In the genomic region with DNA sequence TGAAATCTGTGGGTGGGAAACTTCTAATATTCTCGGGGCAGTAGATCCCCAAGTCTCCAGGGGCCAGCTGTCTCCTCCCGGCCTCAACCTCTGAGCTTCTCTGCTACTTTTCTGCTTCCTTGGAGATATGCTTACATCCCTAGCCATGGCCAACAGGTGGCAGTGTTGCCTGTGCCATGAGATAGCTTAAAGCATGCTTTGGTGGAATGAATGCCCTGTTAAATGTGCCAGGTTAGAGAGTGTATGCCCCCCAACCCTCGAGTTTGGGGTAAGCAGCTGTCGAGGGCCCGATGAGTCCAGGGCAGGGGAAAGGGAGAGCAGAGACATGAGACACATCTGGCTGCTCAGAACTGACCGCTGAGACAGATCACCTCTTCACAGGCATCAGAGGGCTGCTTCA, we compare ENCODE assay signal across 8 mouse cellular contexts. TPM values are rescaled to one million over a fixed set of nuclear protein-coding genes. Genes with fewer than 3 reads are reported as not detected.
A peak's percentile ranks its signal among the peaks of the same experiment; 100 is the strongest.
DNase-seq lines count a peak whose midpoint lies in the region; ATAC-seq and TF ChIP-seq lines count a peak whose summit lies in the region.

No protein-coding gene starts in this region.

- no peak overlapping the region for H3K4me2 ChIP-seq in embryonic facial prominence, embryonic 14.5 days (ENCODE audit: low read depth, low read length)
- no peak overlapping the region for H3K4me2 ChIP-seq in heart, embryonic 11.5 days
- H3K4me2 ChIP-seq in liver, embryonic 16.5 days (ENCODE audit: low read depth, low read length), result no peak overlapping the region
- no peak overlapping the region for H3K4me2 ChIP-seq in neural tube, embryonic 13.5 days
- no peak overlapping the region for H3K4me2 ChIP-seq in stomach, postnatal 0 days (replicated peaks; ENCODE audit: low read depth)

- H3K27ac ChIP-seq in embryonic facial prominence, embryonic 14.5 days (replicated peaks; ENCODE audit: low read depth, low read length), result no peak overlapping the region
- H3K27ac ChIP-seq in heart, embryonic 11.5 days (ENCODE audit: low read depth, low read length), result no peak overlapping the region
- H3K27ac ChIP-seq in liver, embryonic 16.5 days (ENCODE audit: low read length), result no peak overlapping the region
- H3K27ac ChIP-seq in neural tube, embryonic 13.5 days (replicated peaks), result no peak overlapping the region
- no peak overlapping the region for H3K27ac ChIP-seq in stomach, postnatal 0 days (replicated peaks)

- peak; percentile 60 for DNase-seq in CD4-positive helper T cell, adult 2 months (ENCODE audit: low read depth, low spot score)
- DNase-seq in adrenal gland, postnatal 10 days, result peak; percentile 86
- peak; percentile 87 for DNase-seq in embryonic facial prominence, embryonic 14.5 days (ENCODE audit: low spot score)
- peak; percentile 70 to 88 for DNase-seq in kidney, postnatal 36 days
- DNase-seq in stomach, postnatal 0 days (ENCODE audit: low spot score), result peak; percentile 80

- peaks cover 40% of the 10 kb centered on the region for H3K36me3 ChIP-seq in embryonic facial prominence, embryonic 14.5 days (ENCODE audit: control insufficient read depth, insufficient read depth, low read length)
- peaks cover 28% of the 10 kb centered on the region for H3K36me3 ChIP-seq in heart, embryonic 11.5 days (ENCODE audit: control insufficient read depth, insufficient read depth, low read length)
- peaks cover 28% of the 10 kb centered on the region for H3K36me3 ChIP-seq in liver, embryonic 16.5 days (ENCODE audit: control insufficient read depth, insufficient read depth)
- peaks cover 45% of the 10 kb centered on the region for H3K36me3 ChIP-seq in neural tube, embryonic 13.5 days
- H3K36me3 ChIP-seq in stomach, postnatal 0 days (ENCODE audit: control insufficient read depth, insufficient read depth, low read length), result peaks cover 15% of the 10 kb centered on the region

- TF ChIP-seq EP300 in stomach, postnatal 0 days (optimal IDR thresholded peaks at IDR 0.05), result no peak

- H3K4me1 ChIP-seq in embryonic facial prominence, embryonic 14.5 days (ENCODE audit: control insufficient read depth, insufficient read depth, low read length), result no peaks in the 10 kb centered on the region
- H3K4me1 ChIP-seq in heart, embryonic 11.5 days (ENCODE audit: control insufficient read depth, insufficient read depth, low read length), result no peaks in the 10 kb centered on the region
- no peaks in the 10 kb centered on the region for H3K4me1 ChIP-seq in liver, embryonic 16.5 days (ENCODE audit: control insufficient read depth, low read depth, low read length)
- H3K4me1 ChIP-seq in neural tube, embryonic 13.5 days (replicated peaks), result peaks cover 18% of the 10 kb centered on the region
- H3K4me1 ChIP-seq in stomach, postnatal 0 days (replicated peaks; ENCODE audit: control insufficient read depth, insufficient read depth), result no peaks in the 10 kb centered on the region

- ATAC-seq in embryonic facial prominence, embryonic 14.5 days (ENCODE audit: low read depth), result peak; percentile 51
- ATAC-seq in heart, embryonic 11.5 days (replicated peaks; ENCODE audit: insufficient number of reproducible peaks, low FRiP score, low TSS enrichment), result 0 out of 2 replicates have a peak, but pooled peaks have one; percentile 39
- peak; percentile 40; the same call in 1 of the 2 replicates for ATAC-seq in liver, embryonic 16.5 days (ENCODE audit: low read depth)
- ATAC-seq in neural tube, embryonic 13.5 days (ENCODE audit: low read depth), result peak; percentile 26; the same call in 1 of the 2 replicates
- no peak for ATAC-seq in stomach, postnatal 0 days (ENCODE audit: low FRiP score, low TSS enrichment)

- H3K9me3 ChIP-seq in embryonic facial prominence, embryonic 14.5 days (ENCODE audit: control insufficient read depth, low read length), result peaks cover 13% of the 10 kb centered on the region
- peaks cover 8% of the 10 kb centered on the region; the same call in 1 of the 2 replicates for H3K9me3 ChIP-seq in heart, embryonic 11.5 days (replicated peaks; ENCODE audit: control insufficient read depth, low read length)
- H3K9me3 ChIP-seq in liver, embryonic 16.5 days (replicated peaks; ENCODE audit: control insufficient read depth, low read length), result no peaks in the 10 kb centered on the region
- H3K9me3 ChIP-seq in neural tube, embryonic 13.5 days, result peaks cover 8% of the 10 kb centered on the region; the same call in 1 of the 2 replicates
- no peaks in the 10 kb centered on the region for H3K9me3 ChIP-seq in stomach, postnatal 0 days (ENCODE audit: control insufficient read depth, low read length)

- no peak overlapping the region for H3K4me3 ChIP-seq in embryonic facial prominence, embryonic 14.5 days (ENCODE audit: low read depth, low read length)
- H3K4me3 ChIP-seq in heart, embryonic 11.5 days (ENCODE audit: low read depth, low read length), result no peak overlapping the region
- H3K4me3 ChIP-seq in liver, embryonic 16.5 days (ENCODE audit: low read depth, low read length), result no peak overlapping the region
- H3K4me3 ChIP-seq in neural tube, embryonic 13.5 days, result no peak overlapping the region
- no peak overlapping the region for H3K4me3 ChIP-seq in stomach, postnatal 0 days (ENCODE audit: low read depth, low read length)

- H3K27me3 ChIP-seq in embryonic facial prominence, embryonic 14.5 days (replicated peaks; ENCODE audit: control insufficient read depth, insufficient read depth, low read length), result no peaks in the 10 kb centered on the region
- H3K27me3 ChIP-seq in heart, embryonic 11.5 days (ENCODE audit: control insufficient read depth, insufficient read depth, low read length), result no peaks in the 10 kb centered on the region
- no peaks in the 10 kb centered on the region for H3K27me3 ChIP-seq in liver, embryonic 16.5 days (ENCODE audit: control insufficient read depth, insufficient read depth, low read depth, low read length)
- peaks cover 9% of the 10 kb centered on the region for H3K27me3 ChIP-seq in neural tube, embryonic 13.5 days
- H3K27me3 ChIP-seq in stomach, postnatal 0 days (ENCODE audit: control insufficient read depth, insufficient read depth, low read length), result no peaks in the 10 kb centered on the region

- peak; percentile 98 for TF ChIP-seq CTCF in stomach, postnatal 0 days (IDR thresholded peaks at IDR 0.05; ENCODE audit: low read depth)

- 3% methylated on average over 5 of the region's 6 CpGs for WGBS in embryonic facial prominence, embryonic 14.5 days
- WGBS in heart, embryonic 11.5 days (ENCODE audit: insufficient replicate concordance), result 10% methylated on average over 6 of the region's 6 CpGs
- WGBS in liver, embryonic 16.5 days (ENCODE audit: insufficient replicate concordance), result 12% methylated on average over 6 of the region's 6 CpGs
- WGBS in neural tube, embryonic 13.5 days, result 10% methylated on average over 6 of the region's 6 CpGs
- WGBS in stomach, postnatal 0 days, result 16% methylated on average over 6 of the region's 6 CpGs

- no peak overlapping the region for H3K9ac ChIP-seq in embryonic facial prominence, embryonic 14.5 days (ENCODE audit: low read depth, low read length)
- no peak overlapping the region for H3K9ac ChIP-seq in heart, embryonic 11.5 days (ENCODE audit: low read depth, low read length)
- no peak overlapping the region for H3K9ac ChIP-seq in liver, embryonic 16.5 days (ENCODE audit: low read depth, low read length)
- no peak overlapping the region for H3K9ac ChIP-seq in neural tube, embryonic 13.5 days
- H3K9ac ChIP-seq in stomach, postnatal 0 days (ENCODE audit: low read length), result no peak overlapping the region

RNA-seq across cellular contexts. Expression of a gene that starts 18.4 kb away (rescaled TPM):
- total RNA-seq in adrenal gland, postnatal 10 days (2021), result 1 to 10 TPM; 1.5 to 1.8 TPM
- 1.3 and 1.8 TPM in 2 replicates for polyA plus RNA-seq in embryonic facial prominence, embryonic 14.5 days (2014; fragmentation: Nextera tagmentation; extraction: Ambion mirVana)
- polyA plus RNA-seq in heart, embryonic 11.5 days (2014; fragmentation: Nextera tagmentation; extraction: Ambion mirVana), result 0.14 TPM in 1 of 2 replicates, not detected in the other
- polyA plus RNA-seq in liver, embryonic 16.5 days (2015; fragmentation: Nextera tagmentation; extraction: Ambion mirVana), result 0.09 TPM in 1 of 2 replicates, not detected in the other
- polyA plus RNA-seq in neural tube, embryonic 13.5 days (2015; fragmentation: Nextera tagmentation; extraction: Ambion mirVana), result 0.28 and 0.66 TPM in 2 replicates
- 0.16 and 0.24 TPM in 2 replicates for polyA plus RNA-seq in stomach, postnatal 0 days (2015; fragmentation: Nextera tagmentation; extraction: Ambion mirVana)

RNA-seq across cellular contexts. Expression of a gene that starts 18.5 kb away (rescaled TPM):
- total RNA-seq in adrenal gland, postnatal 10 days (2021), result 10 to 100 TPM; 50.4 to 60.9 TPM
- polyA plus RNA-seq in embryonic facial prominence, embryonic 14.5 days (2014; fragmentation: Nextera tagmentation; extraction: Ambion mirVana), result 15.5 and 21.9 TPM in 2 replicates
- 16.0 and 16.5 TPM in 2 replicates for polyA plus RNA-seq in heart, embryonic 11.5 days (2014; fragmentation: Nextera tagmentation; extraction: Ambion mirVana)
- polyA plus RNA-seq in liver, embryonic 16.5 days (2015; fragmentation: Nextera tagmentation; extraction: Ambion mirVana), result 10.8 and 10.9 TPM in 2 replicates
- 5.9 and 6.5 TPM in 2 replicates for polyA plus RNA-seq in neural tube, embryonic 13.5 days (2015; fragmentation: Nextera tagmentation; extraction: Ambion mirVana)
- polyA plus RNA-seq in stomach, postnatal 0 days (2015; fragmentation: Nextera tagmentation; extraction: Ambion mirVana), result 12.9 and 16.3 TPM in 2 replicates
